Mouse (Mus musculus): ENCODE results near the gene Opa1. TPM values are rescaled to one million over a fixed set of nuclear protein-coding genes. Genes with fewer than 3 reads are reported as not detected.

The Opa1 gene
- total RNA-seq (2017), result 69.3 and 70.2 TPM in 2 replicates

DNA sequence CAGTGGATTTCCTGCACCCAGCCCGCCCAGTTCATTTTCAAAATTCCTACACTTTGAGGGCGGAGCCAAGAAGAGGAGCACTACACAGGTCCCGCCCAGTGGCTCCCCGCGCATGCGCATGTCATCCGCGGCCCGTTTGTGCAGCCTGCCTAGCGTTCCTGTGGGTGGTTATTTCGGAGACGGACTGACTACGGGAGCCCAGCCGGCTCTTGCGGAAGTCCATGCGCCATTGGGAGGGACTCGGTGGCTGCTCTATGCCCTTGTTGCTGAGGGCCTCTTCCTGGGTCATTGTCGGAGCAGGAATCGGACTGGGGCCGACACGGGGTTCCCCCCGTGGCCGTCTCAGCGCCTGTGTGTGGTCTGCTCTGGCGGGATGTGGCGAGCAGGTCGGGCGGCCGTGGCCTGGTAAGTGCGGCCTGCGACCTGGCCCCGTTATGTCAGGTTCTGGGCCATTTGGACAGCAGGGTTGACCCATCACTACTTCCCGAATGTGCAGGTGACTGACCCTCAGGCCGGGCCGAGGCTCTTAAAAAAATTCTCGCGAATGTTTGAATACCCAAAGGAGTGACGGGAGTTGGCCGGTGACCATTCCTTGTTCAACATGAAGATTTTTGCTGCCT lies at the start of gene Opa1:
Gene Opa1 (plus strand): TSS at position 168 of the 620 bp plus-strand sequence.
- ATAC-seq (replicated peaks in 1 of 2; ENCODE audit: insufficient read depth in 1 of 2, low FRiP score in 2 of 2, low TSS enrichment in 1 of 2, low read depth in 1 of 2, poor library complexity in 2 of 2, severe bottlenecking in 2 of 2), result peak; percentile 95 to 97

GRCm38 (mm10) chr16:29533641-29534040 lies 45.5 kb upstream of the Opa1 start:
- ATAC-seq (replicated peaks in 1 of 2; ENCODE audit: insufficient read depth in 1 of 2, low FRiP score in 2 of 2, low TSS enrichment in 1 of 2, low read depth in 1 of 2, poor library complexity in 2 of 2, severe bottlenecking in 2 of 2), result no peak

DNA sequence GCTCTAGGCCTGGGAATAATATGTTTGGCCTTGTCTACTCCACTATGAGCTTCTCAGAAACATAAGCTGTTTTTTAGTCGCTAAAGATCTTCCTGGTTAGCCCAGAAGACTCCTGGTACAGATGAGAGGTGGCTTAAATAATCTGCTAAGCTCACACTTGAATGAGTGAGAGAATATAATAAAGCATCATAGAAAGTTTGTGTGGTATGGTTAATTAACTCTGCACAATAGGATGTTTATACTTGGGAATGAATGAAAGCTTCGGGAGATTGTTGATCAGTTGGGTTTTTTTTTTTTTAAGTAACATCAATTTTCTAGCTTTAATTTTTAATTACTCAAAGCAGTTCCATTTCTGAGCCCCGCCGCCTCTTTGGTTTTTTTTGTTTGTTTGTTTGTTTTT lies 43.3 kb upstream of the Opa1 start:
- ATAC-seq (replicated peaks in 1 of 2; ENCODE audit: insufficient read depth in 1 of 2, low FRiP score in 2 of 2, low TSS enrichment in 1 of 2, low read depth in 1 of 2, poor library complexity in 2 of 2, severe bottlenecking in 2 of 2), result no peak

DNA sequence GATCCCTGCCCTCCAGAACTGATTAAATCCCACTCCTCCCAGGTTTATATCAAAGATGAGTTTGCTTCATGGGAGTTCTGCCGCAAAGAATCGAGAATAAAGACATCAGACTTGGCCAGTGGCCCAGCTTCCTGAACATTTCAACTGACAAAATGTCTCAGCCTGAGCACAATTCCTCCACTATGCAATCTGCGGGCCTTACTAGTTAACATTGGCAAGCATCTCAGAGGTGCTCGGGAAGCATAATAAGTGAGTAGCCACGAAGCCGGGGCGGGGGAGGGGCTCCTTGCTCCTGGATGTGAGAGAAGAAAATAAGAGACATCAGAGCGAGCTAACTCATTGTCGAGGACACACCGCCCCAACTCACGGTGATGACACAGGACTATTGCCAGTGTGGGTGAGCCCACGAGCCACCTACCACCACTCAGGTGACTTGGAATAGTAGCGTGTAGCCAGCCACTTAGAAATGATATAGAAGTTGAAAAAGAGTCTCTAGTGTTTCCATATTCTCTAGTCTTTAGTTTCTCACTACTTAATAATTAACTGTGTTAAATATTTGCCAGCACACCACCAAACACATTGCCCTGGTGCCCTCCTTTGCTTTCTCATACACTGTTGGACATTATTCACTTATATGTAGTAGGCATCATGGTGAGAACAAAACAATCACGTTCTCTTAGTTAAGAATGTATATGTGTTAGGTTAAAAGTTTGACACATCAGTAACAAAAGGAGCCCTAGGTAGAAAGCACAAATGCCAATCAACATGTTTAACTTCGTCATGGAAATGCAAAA lies 42.5 kb upstream of the Opa1 start:
- no peak for ATAC-seq (replicated peaks in 1 of 2; ENCODE audit: insufficient read depth in 1 of 2, low FRiP score in 2 of 2, low TSS enrichment in 1 of 2, low read depth in 1 of 2, poor library complexity in 2 of 2, severe bottlenecking in 2 of 2)

GRCm38 (mm10) chr16:29539906-29540305 lies 39.2 kb upstream of the Opa1 start:
- ATAC-seq (replicated peaks in 1 of 2; ENCODE audit: insufficient read depth in 1 of 2, low FRiP score in 2 of 2, low TSS enrichment in 1 of 2, low read depth in 1 of 2, poor library complexity in 2 of 2, severe bottlenecking in 2 of 2), result no peak

DNA sequence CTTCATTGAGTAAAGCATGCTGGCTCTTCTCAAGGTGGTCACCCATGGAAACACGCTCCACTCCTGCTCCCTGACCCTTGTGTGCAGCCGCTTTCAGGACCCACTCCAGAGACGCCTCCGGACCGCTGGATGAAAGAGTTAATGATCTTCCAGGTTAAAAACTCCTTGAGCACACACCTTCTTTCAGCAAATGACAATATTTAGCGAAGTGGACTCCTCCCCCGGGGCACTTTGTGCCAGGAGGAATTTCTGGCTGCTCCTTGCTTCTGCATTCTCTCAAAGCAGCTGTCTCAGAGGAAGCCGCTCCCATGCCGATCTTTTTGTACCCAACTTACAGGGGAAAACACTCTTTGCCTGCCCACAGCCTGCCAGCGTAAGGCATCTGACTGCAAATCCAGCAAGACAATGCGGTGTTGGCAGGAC lies 37.9 kb upstream of the Opa1 start:
- ATAC-seq (replicated peaks in 1 of 2; ENCODE audit: insufficient read depth in 1 of 2, low FRiP score in 2 of 2, low TSS enrichment in 1 of 2, low read depth in 1 of 2, poor library complexity in 2 of 2, severe bottlenecking in 2 of 2), result no peak

DNA sequence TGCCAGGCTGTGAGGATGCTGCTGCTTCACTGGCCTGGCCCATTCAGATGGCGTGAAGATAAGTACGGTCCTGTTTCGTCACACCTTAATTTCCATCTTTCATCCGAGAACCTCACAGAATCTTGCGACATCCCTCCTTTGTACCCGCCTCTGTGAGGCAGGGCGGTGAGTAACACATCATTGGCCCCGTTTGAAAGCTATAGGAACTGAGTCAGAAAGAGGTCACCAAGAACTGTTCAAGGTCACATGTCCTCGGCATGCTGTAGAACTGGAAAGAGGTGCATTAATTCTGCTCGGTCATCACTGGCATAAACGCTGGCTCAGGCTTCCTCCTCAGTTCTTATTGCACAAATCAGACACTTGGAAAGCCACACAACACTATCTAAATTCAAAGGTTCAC lies 34.3 kb upstream of the Opa1 start, which contains the start of gene Atp13a4:
Gene Atp13a4 (minus strand): TSS at position 36 of the 400 bp plus-strand sequence.
- no peak for ATAC-seq (replicated peaks in 1 of 2; ENCODE audit: insufficient read depth in 1 of 2, low FRiP score in 2 of 2, low TSS enrichment in 1 of 2, low read depth in 1 of 2, poor library complexity in 2 of 2, severe bottlenecking in 2 of 2)

- no peak for ATAC-seq (replicated peaks in 1 of 2; ENCODE audit: insufficient read depth in 1 of 2, low FRiP score in 2 of 2, low TSS enrichment in 1 of 2, low read depth in 1 of 2, poor library complexity in 2 of 2, severe bottlenecking in 2 of 2)
Measured at GRCm38 (mm10) chr16:29559667-29560066, 19.5 kb upstream of the Opa1 start.

- ATAC-seq (replicated peaks in 1 of 2; ENCODE audit: insufficient read depth in 1 of 2, low FRiP score in 2 of 2, low TSS enrichment in 1 of 2, low read depth in 1 of 2, poor library complexity in 2 of 2, severe bottlenecking in 2 of 2), result no peak
Measured at GRCm38 (mm10) chr16:29560454-29560853, 18.7 kb upstream of the Opa1 start.

DNA sequence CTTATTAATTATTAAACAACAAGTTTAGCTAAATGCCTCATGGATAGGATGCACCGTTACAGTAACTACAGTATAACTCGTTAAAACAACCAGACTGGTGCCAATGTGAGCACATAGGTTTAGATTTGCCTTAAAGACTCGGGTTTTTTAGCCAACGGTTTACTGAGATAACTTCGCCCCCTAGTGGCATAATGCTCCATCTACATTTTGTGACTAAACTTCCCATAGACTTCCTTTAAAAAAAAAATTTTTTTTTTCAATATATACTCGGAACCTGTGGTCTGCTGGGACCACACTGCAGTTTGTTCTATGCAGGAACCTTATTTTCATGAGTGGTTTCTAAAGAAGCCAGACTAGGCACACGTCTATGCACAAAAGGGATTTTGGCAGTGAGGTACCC lies 18.3 kb upstream of the Opa1 start:
- peak; percentile 46 to 58; a peak in 3 of 4 replicates for ATAC-seq (replicated peaks in 1 of 2; ENCODE audit: insufficient read depth in 1 of 2, low FRiP score in 2 of 2, low TSS enrichment in 1 of 2, low read depth in 1 of 2, poor library complexity in 2 of 2, severe bottlenecking in 2 of 2)

DNA sequence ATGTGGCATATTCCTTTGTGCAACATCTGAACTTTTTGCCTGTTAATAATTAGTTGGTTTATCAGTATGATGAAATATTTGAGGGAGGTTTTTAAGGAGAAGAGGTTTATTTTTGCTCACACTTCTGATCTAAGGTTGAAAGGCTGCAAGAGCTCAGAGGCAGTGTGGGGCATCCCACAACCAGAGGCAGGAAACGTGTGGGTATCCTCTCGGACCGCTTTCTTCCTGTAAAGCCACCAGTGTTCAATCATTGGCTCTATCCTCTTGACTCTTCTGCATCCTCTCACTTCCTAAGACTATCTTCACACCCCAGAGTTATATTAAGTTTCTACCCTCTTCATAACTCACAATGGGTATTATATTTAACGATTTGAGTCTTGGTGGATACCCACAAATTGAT lies 5.1 kb upstream of the Opa1 start:
- ATAC-seq (replicated peaks in 1 of 2; ENCODE audit: insufficient read depth in 1 of 2, low FRiP score in 2 of 2, low TSS enrichment in 1 of 2, low read depth in 1 of 2, poor library complexity in 2 of 2, severe bottlenecking in 2 of 2), result peak; percentile 72 to 87

DNA sequence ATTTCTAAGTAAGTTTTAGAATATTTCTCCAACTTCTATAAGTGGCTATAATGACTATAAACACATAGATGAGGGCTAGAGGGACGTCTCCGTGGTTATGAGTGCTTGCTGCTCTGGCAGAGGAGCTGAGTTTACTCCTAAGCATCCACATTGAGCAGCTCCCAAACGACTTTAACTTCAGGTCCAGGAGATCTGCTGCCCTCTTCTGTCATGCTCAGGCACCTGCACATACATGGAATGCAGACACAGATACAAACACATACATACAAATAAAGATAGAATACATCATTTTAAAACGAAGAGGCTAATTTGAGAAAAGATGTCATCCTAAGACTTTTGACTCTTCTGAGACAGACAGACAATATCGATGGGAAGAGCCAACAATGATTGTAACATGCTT lies 3.5 kb upstream of the Opa1 start:
- ATAC-seq (replicated peaks in 1 of 2; ENCODE audit: insufficient read depth in 1 of 2, low FRiP score in 2 of 2, low TSS enrichment in 1 of 2, low read depth in 1 of 2, poor library complexity in 2 of 2, severe bottlenecking in 2 of 2), result no peak

GRCm38 (mm10) chr16:29579787-29580176 lies 648 bp downstream of the Opa1 start:
- peak in 1 of 2 experiments; percentile 14; a peak in 1 of 4 replicates for ATAC-seq (replicated peaks in 1 of 2; ENCODE audit: insufficient read depth in 1 of 2, low FRiP score in 2 of 2, low TSS enrichment in 1 of 2, low read depth in 1 of 2, poor library complexity in 2 of 2, severe bottlenecking in 2 of 2)

DNA sequence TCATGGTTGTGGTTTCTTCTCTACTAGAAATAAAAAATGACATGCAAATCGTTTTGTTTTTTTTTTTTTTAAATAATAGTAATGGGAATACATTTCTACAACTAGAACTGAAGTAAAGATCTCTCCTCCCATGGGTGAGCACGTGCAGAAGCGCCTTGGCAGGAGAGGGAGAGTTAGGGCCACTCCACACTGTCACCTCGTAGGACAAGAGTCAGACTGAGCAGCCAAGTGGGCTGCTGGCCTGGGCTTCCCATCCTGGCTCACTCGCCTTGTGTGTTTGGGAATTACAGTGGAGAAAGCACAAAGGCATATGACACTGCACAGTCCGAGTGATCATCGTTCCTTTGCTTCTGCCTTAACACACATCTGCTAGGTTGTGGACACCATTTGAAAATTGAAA lies 13.0 kb downstream of the Opa1 start:
- ATAC-seq (replicated peaks in 1 of 2; ENCODE audit: insufficient read depth in 1 of 2, low FRiP score in 2 of 2, low TSS enrichment in 1 of 2, low read depth in 1 of 2, poor library complexity in 2 of 2, severe bottlenecking in 2 of 2), result no peak

GRCm38 (mm10) chr16:29597122-29597521 lies 18.0 kb downstream of the Opa1 start:
- no peak for ATAC-seq (replicated peaks in 1 of 2; ENCODE audit: insufficient read depth in 1 of 2, low FRiP score in 2 of 2, low TSS enrichment in 1 of 2, low read depth in 1 of 2, poor library complexity in 2 of 2, severe bottlenecking in 2 of 2)

DNA sequence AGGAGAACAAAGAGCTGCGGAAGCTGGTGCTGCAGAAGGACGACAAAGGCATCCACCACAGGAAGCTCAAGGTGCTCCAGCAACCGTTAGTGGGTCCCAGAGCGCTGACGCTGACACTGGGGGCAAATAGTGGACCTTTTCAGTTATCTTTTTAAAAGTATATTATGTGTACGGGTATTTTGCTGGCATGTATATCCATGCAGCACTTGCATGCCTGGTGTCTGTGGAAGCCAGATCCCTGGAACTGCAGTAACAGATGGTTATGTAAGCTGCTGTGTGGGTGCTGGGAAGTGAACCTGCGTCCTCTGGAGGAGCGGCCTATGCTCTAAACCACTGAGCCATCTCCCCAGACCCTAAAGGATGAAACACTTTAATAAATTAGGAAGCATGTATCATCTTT lies 26.4 kb downstream of the Opa1 start:
- ATAC-seq (replicated peaks in 1 of 2; ENCODE audit: insufficient read depth in 1 of 2, low FRiP score in 2 of 2, low TSS enrichment in 1 of 2, low read depth in 1 of 2, poor library complexity in 2 of 2, severe bottlenecking in 2 of 2), result no peak

GRCm38 (mm10) chr16:29607131-29607530 lies 28.0 kb downstream of the Opa1 start:
- no peak for ATAC-seq (replicated peaks in 1 of 2; ENCODE audit: insufficient read depth in 1 of 2, low FRiP score in 2 of 2, low TSS enrichment in 1 of 2, low read depth in 1 of 2, poor library complexity in 2 of 2, severe bottlenecking in 2 of 2)

- ATAC-seq (replicated peaks in 1 of 2; ENCODE audit: insufficient read depth in 1 of 2, low FRiP score in 2 of 2, low TSS enrichment in 1 of 2, low read depth in 1 of 2, poor library complexity in 2 of 2, severe bottlenecking in 2 of 2), result no peak
Measured at GRCm38 (mm10) chr16:29614762-29615161, 35.6 kb downstream of the Opa1 start.

GRCm38 (mm10) chr16:29629053-29629452 lies 49.9 kb downstream of the Opa1 start:
- ATAC-seq (replicated peaks in 1 of 2; ENCODE audit: insufficient read depth in 1 of 2, low FRiP score in 2 of 2, low TSS enrichment in 1 of 2, low read depth in 1 of 2, poor library complexity in 2 of 2, severe bottlenecking in 2 of 2), result no peak

Data from hematopoietic stem cell, adult 5-6 weeks (primary cell).